Mouse (Mus musculus): ENCODE data around the gene 6430550D23Rik. TPM values are rescaled to one million over a fixed set of nuclear protein-coding genes. Genes with fewer than 3 reads are reported as not detected.

6430550D23Rik gene
- polyA plus RNA-seq, 1 experiment from 2014 or later: 1.4 TPM

GRCm38 (mm10) chr2:155962991-155963390 is 44.8 kb downstream of the 6430550D23Rik start:
- ATAC-seq (replicated peaks; ENCODE audit: low FRiP score, low TSS enrichment, low read depth) (no peak), DNase-seq (ENCODE audit: low spot score) (no peak)
- Histone ChIP-seq H3K4me2 (ENCODE audit: low read length) (no peak overlapping the region), H3K4me3 (ENCODE audit: low read depth, low read length) (no peak overlapping the region), H3K4me1 (replicated peaks; ENCODE audit: control insufficient read depth, insufficient read depth, low read length) (no peaks in the 10 kb centered on the region; the same call in 1 of the 2 replicates), H3K36me3 (ENCODE audit: control insufficient read depth, insufficient read depth, low read length) (peaks cover 65% of the 10 kb centered on the region), H3K9ac (ENCODE audit: low read length) (no peak overlapping the region), H3K9me3 (ENCODE audit: control insufficient read depth, low read length) (no peaks in the 10 kb centered on the region), H3K27ac (ENCODE audit: low read depth) (no peak overlapping the region), H3K27me3 (replicated peaks; ENCODE audit: control insufficient read depth, insufficient read depth, low read length) (no peaks in the 10 kb centered on the region)
- 39% methylated on average over 1 of the region's 1 CpGs for WGBS

DNA sequence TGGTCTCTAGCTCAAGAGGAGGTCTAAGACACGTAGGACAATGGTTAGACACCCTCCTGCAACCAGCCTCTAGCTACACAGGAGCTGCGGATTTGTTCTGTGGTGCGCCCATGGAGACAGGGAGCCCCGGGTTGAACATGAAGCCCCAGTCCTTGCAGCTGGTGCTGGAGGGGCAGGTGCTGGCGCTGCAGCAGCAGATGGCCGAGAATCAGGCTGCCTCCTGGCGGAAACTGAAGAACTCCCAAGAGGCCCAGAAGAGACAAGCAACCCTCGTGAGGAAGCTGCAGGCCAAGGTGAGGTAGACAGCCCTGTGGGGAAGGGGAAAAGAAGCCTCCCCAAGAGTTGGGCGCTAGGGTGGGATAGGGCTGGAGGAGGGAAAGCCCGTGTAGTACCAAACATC is 45.9 kb downstream of the 6430550D23Rik start:
- H3K4me1 ChIP-seq (replicated peaks; ENCODE audit: control insufficient read depth, insufficient read depth, low read length): no peaks in the 10 kb centered on the region; the same call in none of the 2 replicates
- peaks cover 54% of the 10 kb centered on the region for H3K36me3 ChIP-seq (ENCODE audit: control insufficient read depth, insufficient read depth, low read length)
- H3K27ac ChIP-seq (ENCODE audit: low read depth): no peak overlapping the region
- H3K9ac ChIP-seq (ENCODE audit: low read length): no peak overlapping the region
- WGBS: 81% methylated on average over 10 of the region's 10 CpGs
- no peaks in the 10 kb centered on the region for H3K9me3 ChIP-seq (ENCODE audit: control insufficient read depth, low read length)
- DNase-seq (ENCODE audit: low spot score) (no peak), ATAC-seq (replicated peaks; ENCODE audit: low FRiP score, low TSS enrichment, low read depth) (no peak)
- H3K4me3 ChIP-seq (ENCODE audit: low read depth, low read length): no peak overlapping the region
- no peaks in the 10 kb centered on the region for H3K27me3 ChIP-seq (replicated peaks; ENCODE audit: control insufficient read depth, insufficient read depth, low read length)
- H3K4me2 ChIP-seq (ENCODE audit: low read length): no peak overlapping the region

GRCm38 (mm10) chr2:155959981-155960380 is 47.8 kb downstream of the 6430550D23Rik start:
- Histone ChIP-seq H3K9me3 (ENCODE audit: control insufficient read depth, low read length) (no peaks in the 10 kb centered on the region), H3K4me2 (ENCODE audit: low read length) (no peak overlapping the region), H3K9ac (ENCODE audit: low read length) (no peak overlapping the region), H3K27ac (ENCODE audit: low read depth) (no peak overlapping the region), H3K27me3 (replicated peaks; ENCODE audit: control insufficient read depth, insufficient read depth, low read length) (no peaks in the 10 kb centered on the region), H3K4me1 (replicated peaks; ENCODE audit: control insufficient read depth, insufficient read depth, low read length) (no peaks in the 10 kb centered on the region; the same call in none of the 2 replicates), H3K36me3 (ENCODE audit: control insufficient read depth, insufficient read depth, low read length) (peaks cover 35% of the 10 kb centered on the region), H3K4me3 (ENCODE audit: low read depth, low read length) (no peak overlapping the region)
- WGBS: 78% methylated on average over 5 of the region's 5 CpGs
- ATAC-seq (replicated peaks; ENCODE audit: low FRiP score, low TSS enrichment, low read depth) (no peak), DNase-seq (ENCODE audit: low spot score) (no peak)

DNA sequence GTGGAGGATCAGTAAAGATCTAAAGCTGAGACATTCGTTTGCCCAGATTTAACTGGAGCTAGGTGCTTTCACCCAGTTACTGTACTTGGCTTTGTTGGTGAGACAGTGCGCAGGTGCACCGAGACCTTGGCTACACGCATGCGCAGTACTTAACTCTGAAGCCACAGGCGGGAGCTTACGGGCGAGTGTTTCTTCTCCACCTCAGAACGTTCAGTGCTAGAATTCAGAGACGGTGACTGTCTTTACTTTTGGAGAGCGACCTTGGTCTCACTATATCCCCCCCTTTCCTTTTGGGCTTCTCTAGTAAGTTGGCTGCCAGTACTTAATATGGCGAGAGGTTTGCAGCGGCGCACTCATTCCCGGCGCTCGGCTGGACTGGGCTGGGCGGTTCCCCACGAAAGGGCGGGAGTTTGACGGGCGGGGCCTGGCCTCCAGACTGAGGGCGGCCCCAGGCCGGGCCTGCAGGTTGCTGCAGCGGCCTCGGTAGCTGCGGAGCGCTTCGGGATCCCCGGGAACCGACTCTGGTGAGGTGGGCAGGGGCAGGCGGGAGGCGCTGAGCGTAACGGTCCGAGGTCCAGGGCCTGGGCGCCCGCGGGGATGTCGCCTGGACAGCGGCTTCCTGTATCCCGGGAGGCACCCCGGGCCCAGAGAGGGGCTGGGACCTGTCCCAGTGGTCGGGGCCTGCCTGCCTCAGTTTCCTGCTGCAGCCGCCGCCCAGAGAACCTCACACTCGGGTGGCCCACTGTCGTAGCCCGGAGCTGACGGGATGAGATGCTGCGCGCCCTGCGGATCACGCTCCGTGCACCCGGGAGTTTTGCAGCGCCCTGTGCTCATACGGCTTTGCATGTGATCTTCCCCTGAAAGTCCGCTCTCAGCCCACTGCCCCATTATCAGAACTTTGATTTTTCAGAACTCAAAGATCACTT is 51.4 kb downstream of the 6430550D23Rik start, which contains the start of gene Cep250:
Gene Cep250, plus strand, starts transcription at position 325 of the 926 bp plus-strand sequence.
- H3K4me2 ChIP-seq (ENCODE audit: low read length): peak within 1 kb of the TSS; percentile 51
- ATAC-seq (replicated peaks; ENCODE audit: low FRiP score, low TSS enrichment, low read depth) (peak; percentile 98), DNase-seq (ENCODE audit: low spot score) (peak; percentile 96)
- H3K27me3 ChIP-seq (replicated peaks; ENCODE audit: control insufficient read depth, insufficient read depth, low read length): no peaks in the 10 kb centered on the region
- no peaks in the 10 kb centered on the region; the same call in none of the 2 replicates for H3K4me1 ChIP-seq (replicated peaks; ENCODE audit: control insufficient read depth, insufficient read depth, low read length)
- peak within 1 kb of the TSS; percentile 80 for H3K4me3 ChIP-seq (ENCODE audit: low read depth, low read length)
- peak within 1 kb of the TSS; percentile 97 for H3K9ac ChIP-seq (ENCODE audit: low read length)
- H3K9me3 ChIP-seq (ENCODE audit: control insufficient read depth, low read length): no peaks in the 10 kb centered on the region
- H3K27ac ChIP-seq (ENCODE audit: low read depth): peak within 1 kb of the TSS; percentile 91
- 0 out of 2 replicates have a peak, but pooled peaks cover 3% of the 10 kb centered on the region for H3K36me3 ChIP-seq (ENCODE audit: control insufficient read depth, insufficient read depth, low read length)
- WGBS: under 1% methylated on average over 59 of the region's 59 CpGs

DNA sequence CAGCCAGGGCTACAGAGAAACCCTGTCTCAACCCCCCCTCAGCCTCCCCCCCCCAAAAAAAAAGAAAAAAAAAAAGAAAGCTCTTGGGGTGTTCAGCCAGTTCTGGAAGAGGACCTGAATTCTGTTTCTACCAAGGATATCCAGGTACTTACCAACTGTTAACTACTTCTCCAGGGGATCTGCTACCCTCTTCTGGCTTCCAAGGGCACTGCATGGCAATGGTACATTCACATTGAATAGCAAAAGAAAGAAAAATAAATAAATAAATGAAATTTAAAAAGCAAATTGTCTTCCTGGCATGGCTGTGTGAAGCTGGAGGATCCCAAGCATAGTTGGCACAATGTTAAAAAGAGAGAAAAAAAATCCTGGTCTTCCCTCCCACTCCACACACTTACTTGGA is 55.8 kb downstream of the 6430550D23Rik start:
- ATAC-seq (replicated peaks; ENCODE audit: low FRiP score, low TSS enrichment, low read depth): no peak
- DNase-seq (ENCODE audit: low spot score): no peak
- H3K27ac ChIP-seq (ENCODE audit: low read depth): no peak overlapping the region

GRCm38 (mm10) chr2:155949362-155949761 is 58.4 kb downstream of the 6430550D23Rik start:
- WGBS: 31% methylated on average over 6 of the region's 6 CpGs

More for the DNA sequence above, 55.8 kb downstream of the 6430550D23Rik start:
- H3K9ac ChIP-seq (ENCODE audit: low read length): no peak overlapping the region
- peaks cover 4% of the 10 kb centered on the region; the same call in 1 of the 2 replicates for H3K4me1 ChIP-seq (replicated peaks; ENCODE audit: control insufficient read depth, insufficient read depth, low read length)
- 0 out of 2 replicates have a peak, but pooled peaks cover 8% of the 10 kb centered on the region for H3K27me3 ChIP-seq (replicated peaks; ENCODE audit: control insufficient read depth, insufficient read depth, low read length)
- no peaks in the 10 kb centered on the region for H3K36me3 ChIP-seq (ENCODE audit: control insufficient read depth, insufficient read depth, low read length)
- no peak overlapping the region for H3K4me2 ChIP-seq (ENCODE audit: low read length)
- no peaks in the 10 kb centered on the region for H3K9me3 ChIP-seq (ENCODE audit: control insufficient read depth, low read length)
- H3K4me3 ChIP-seq (ENCODE audit: low read depth, low read length): no peak overlapping the region

DNA sequence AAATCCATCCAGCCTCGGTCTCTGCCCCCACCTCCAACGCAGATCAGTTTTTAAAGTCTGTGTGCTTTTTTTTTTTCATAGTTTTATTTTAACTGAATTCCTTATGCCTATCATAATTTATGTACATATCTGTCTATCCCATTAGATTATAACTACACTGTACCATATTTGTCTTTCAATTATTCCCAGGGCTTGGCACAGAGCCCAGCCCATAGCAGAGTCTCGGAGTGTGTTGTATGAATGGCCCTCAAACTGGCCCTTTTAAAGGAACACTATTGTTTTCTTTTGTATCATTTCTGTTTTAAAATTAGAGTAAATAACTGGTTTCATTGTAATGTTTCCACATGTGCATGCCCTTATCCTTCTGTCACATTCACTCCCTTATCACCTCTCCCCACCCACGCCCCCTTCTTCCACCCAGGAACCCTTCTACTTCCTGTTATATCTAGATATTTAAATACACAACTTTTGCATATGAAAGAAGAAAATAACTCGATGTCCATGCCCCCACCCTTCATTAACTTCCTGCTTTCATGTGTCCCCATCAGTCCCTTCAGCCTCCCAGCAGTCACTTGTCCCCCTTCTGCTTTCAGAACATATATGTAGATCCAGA is 60.3 kb downstream of the 6430550D23Rik start:
- Histone ChIP-seq H3K36me3 (ENCODE audit: control insufficient read depth, insufficient read depth, low read length) (no peaks in the 10 kb centered on the region), H3K9ac (ENCODE audit: low read length) (no peak overlapping the region), H3K4me2 (ENCODE audit: low read length) (no peak overlapping the region), H3K4me3 (ENCODE audit: low read depth, low read length) (no peak overlapping the region), H3K27ac (ENCODE audit: low read depth) (no peak overlapping the region), H3K9me3 (ENCODE audit: control insufficient read depth, low read length) (no peaks in the 10 kb centered on the region), H3K4me1 (replicated peaks; ENCODE audit: control insufficient read depth, insufficient read depth, low read length) (peaks cover 11% of the 10 kb centered on the region), H3K27me3 (replicated peaks; ENCODE audit: control insufficient read depth, insufficient read depth, low read length) (0 out of 2 replicates have a peak, but pooled peaks cover 8% of the 10 kb centered on the region)
- ATAC-seq (replicated peaks; ENCODE audit: low FRiP score, low TSS enrichment, low read depth) (no peak), DNase-seq (ENCODE audit: low spot score) (no peak)
- 65% methylated on average over 5 of the region's 5 CpGs for WGBS

More at GRCm38 (mm10) chr2:155949362-155949761, 58.4 kb downstream of the 6430550D23Rik start:
- Histone ChIP-seq H3K27ac (ENCODE audit: low read depth) (no peak overlapping the region), H3K4me1 (replicated peaks; ENCODE audit: control insufficient read depth, insufficient read depth, low read length) (peaks cover 4% of the 10 kb centered on the region; the same call in 1 of the 2 replicates), H3K9me3 (ENCODE audit: control insufficient read depth, low read length) (no peaks in the 10 kb centered on the region), H3K4me2 (ENCODE audit: low read length) (no peak overlapping the region), H3K4me3 (ENCODE audit: low read depth, low read length) (no peak overlapping the region), H3K9ac (ENCODE audit: low read length) (no peak overlapping the region), H3K27me3 (replicated peaks; ENCODE audit: control insufficient read depth, insufficient read depth, low read length) (0 out of 2 replicates have a peak, but pooled peaks cover 8% of the 10 kb centered on the region), H3K36me3 (ENCODE audit: control insufficient read depth, insufficient read depth, low read length) (no peaks in the 10 kb centered on the region)
- DNase-seq (ENCODE audit: low spot score) (no peak), ATAC-seq (replicated peaks; ENCODE audit: low FRiP score, low TSS enrichment, low read depth) (no peak)

DNA sequence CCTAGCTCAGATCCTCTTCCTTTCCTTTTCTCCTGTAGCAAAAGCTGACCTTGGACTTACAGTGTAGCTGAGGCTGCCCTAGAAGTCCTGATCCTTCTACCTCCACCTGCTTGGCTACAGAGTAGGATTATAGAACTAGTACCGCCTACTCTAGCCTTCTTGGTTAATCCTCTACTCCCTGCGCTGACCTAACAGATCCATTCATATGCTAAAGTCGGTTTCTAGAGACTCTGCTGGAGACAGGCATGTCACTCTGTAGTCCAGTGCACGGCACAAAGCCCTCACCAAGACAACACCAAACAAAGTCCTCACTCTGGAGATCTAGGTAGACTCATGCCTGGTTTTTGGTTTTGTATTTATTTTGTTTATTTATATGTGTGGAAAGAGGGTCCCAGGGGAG is 61.3 kb downstream of the 6430550D23Rik start:
- H3K9me3 ChIP-seq (ENCODE audit: control insufficient read depth, low read length): no peaks in the 10 kb centered on the region
- 0 out of 2 replicates have a peak, but pooled peaks cover 8% of the 10 kb centered on the region for H3K27me3 ChIP-seq (replicated peaks; ENCODE audit: control insufficient read depth, insufficient read depth, low read length)
- H3K36me3 ChIP-seq (ENCODE audit: control insufficient read depth, insufficient read depth, low read length): no peaks in the 10 kb centered on the region
- peaks cover 11% of the 10 kb centered on the region for H3K4me1 ChIP-seq (replicated peaks; ENCODE audit: control insufficient read depth, insufficient read depth, low read length)
- no peak overlapping the region for H3K27ac ChIP-seq (ENCODE audit: low read depth)
- no peak overlapping the region for H3K4me3 ChIP-seq (ENCODE audit: low read depth, low read length)
- ATAC-seq (replicated peaks; ENCODE audit: low FRiP score, low TSS enrichment, low read depth) (no peak), DNase-seq (ENCODE audit: low spot score) (no peak)
- 26% methylated on average over 4 of the region's 4 CpGs for WGBS
- H3K4me2 ChIP-seq (ENCODE audit: low read length): no peak overlapping the region
- H3K9ac ChIP-seq (ENCODE audit: low read length): no peak overlapping the region
